Mouse (Mus musculus) embryonic facial prominence, embryonic 13.5 days (tissue): Measurements from ENCODE around the gene Dab1. TPM values are rescaled to one million over a fixed set of nuclear protein-coding genes. Genes with fewer than 3 reads are reported as not detected.

Source experiments
- ATAC-seq: fragments of 200-750 bp; cut with Nextera tagmentation; 2 replicates; pipeline ENCODE4 v1.8.0; 2017; ENCODE audit warnings: low read depth; ENCODE audit not compliant: insufficient number of reproducible peaks, insufficient read depth, low FRiP score, low TSS enrichment
- H3K27ac ChIP-seq: fragments of 300-500 bp; sonication (generic); 2 replicates; pipeline ENCODE4 v1.5.1; 2015; ENCODE audit warnings: moderate library complexity, mild to moderate bottlenecking, inconsistent platforms
- H3K27me3 ChIP-seq: fragments of 300-500 bp; sonication (generic); 2 replicates; pipeline ENCODE4 v1.6.1; 2015; ENCODE audit warnings: mild to moderate bottlenecking, inconsistent platforms
- H3K36me3 ChIP-seq: fragments of 300-500 bp; sonication (generic); 2 replicates; pipeline ENCODE4 v1.6.1; 2015; ENCODE audit warnings: mild to moderate bottlenecking, inconsistent platforms
- H3K4me1 ChIP-seq: fragments of 300-500 bp; sonication (generic); 2 replicates; pipeline ENCODE4 v1.6.1; 2015; ENCODE audit warnings: inconsistent platforms
- H3K4me2 ChIP-seq: fragments of 300-500 bp; sonication (generic); 2 replicates; pipeline ENCODE4 v1.6.1; 2015; ENCODE audit warnings: moderate library complexity, mild to moderate bottlenecking, inconsistent platforms
- H3K4me3 ChIP-seq: fragments of 300-500 bp; sonication (generic); 2 replicates; pipeline ENCODE4 v1.5.1; 2015; ENCODE audit warnings: mild to moderate bottlenecking, inconsistent platforms
- H3K9ac ChIP-seq: fragments of 300-500 bp; sonication (generic); 2 replicates; pipeline ENCODE4 v1.6.1; 2015; ENCODE audit warnings: mild to moderate bottlenecking, inconsistent platforms
- H3K9me3 ChIP-seq: fragments of 300-500 bp; sonication (generic); 2 replicates; pipeline ENCODE4 v1.6.1; 2016; ENCODE audit warnings: inconsistent platforms
- WGBS: fragments of 180-500 bp; shearing (Covaris S2); methylation state at CpG from one replicate; pipeline ENCODE4 v1.1.7; 2015; ENCODE audit warnings: mixed read lengths; 5-methylcytosine and 5-hydroxymethylcytosine counted together
- polyA plus RNA-seq: library from polyadenylated mRNA; unstranded; fragments of >200 nt; fragmentation: Nextera tagmentation; extraction: Ambion mirVana; gene quantifications from 2 replicates; pipeline ENCODE4 v1.2.1, GENCODE M21; 2015

Gene Dab1
- polyA plus RNA-seq, 1 experiment from 2014 or later = 17.3 TPM

DNA sequence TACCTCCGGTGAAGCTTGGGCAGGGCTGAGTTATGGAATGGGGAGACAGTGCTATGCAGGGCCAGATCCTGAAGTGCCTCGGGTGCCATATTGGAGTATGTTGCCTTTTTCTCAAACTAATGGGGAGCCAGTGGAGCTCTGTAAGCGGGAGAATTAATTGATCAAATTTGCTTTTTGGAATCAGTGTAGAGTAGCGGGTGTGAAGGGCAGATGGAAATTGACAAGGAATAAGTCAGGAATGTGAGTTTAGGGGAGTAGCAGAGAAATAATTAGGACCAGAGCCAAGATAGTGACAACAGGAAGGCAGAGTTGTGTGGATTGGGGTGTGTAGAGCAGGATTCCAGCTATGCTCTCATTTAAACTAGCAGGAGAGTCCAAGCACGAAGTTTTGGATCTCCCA, 784.9 kb downstream of the Dab1 start:
- 87% methylated on average over 5 of the region's 5 CpGs for WGBS
- H3K4me2 ChIP-seq = no peak overlapping the region
- peaks cover 5% of the 10 kb centered on the region for H3K4me1 ChIP-seq
- no peaks in the 10 kb centered on the region for H3K36me3 ChIP-seq
- no peak overlapping the region for H3K9ac ChIP-seq
- no peak for ATAC-seq
- H3K27ac ChIP-seq = no peak overlapping the region
- 0 out of 2 replicates have a peak, but pooled peaks cover 3% of the 10 kb centered on the region for H3K27me3 ChIP-seq
- no peaks in the 10 kb centered on the region for H3K9me3 ChIP-seq
- H3K4me3 ChIP-seq = no peak overlapping the region

DNA sequence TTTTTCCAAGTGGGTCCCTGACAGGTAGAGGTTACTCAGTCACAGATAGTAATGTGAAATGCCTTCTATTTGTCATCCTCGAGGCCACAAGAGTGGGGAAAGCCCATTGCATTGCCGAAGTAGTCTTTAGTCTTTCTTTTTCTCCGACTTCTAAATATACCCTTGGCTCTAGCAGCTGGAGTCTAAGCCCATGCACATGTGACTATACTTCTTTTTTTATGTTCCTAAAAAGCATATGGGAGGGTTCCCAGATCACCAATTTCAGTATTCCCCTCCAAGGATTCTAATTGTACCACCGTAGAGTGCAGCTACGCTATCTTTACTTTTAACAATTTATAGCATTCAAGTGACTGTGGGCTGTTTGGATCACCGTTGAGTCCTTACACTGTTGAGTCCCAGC, 791.8 kb downstream of the Dab1 start:
- H3K27ac ChIP-seq = no peak overlapping the region
- no peaks in the 10 kb centered on the region for H3K4me1 ChIP-seq
- H3K4me3 ChIP-seq = no peak overlapping the region
- H3K36me3 ChIP-seq = no peaks in the 10 kb centered on the region
- ATAC-seq = no peak
- no peaks in the 10 kb centered on the region for H3K27me3 ChIP-seq
- WGBS = 83% methylated on average over 6 of the region's 6 CpGs
- H3K4me2 ChIP-seq = no peak overlapping the region
- H3K9ac ChIP-seq = no peak overlapping the region
- no peaks in the 10 kb centered on the region for H3K9me3 ChIP-seq

GRCm38 (mm10) chr4:104415482-104415881, 796.3 kb downstream of the Dab1 start:
- Histone ChIP-seq H3K4me3 (no peak overlapping the region), H3K36me3 (no peaks in the 10 kb centered on the region), H3K9ac (no peak overlapping the region), H3K27ac (no peak overlapping the region), H3K4me2 (no peak overlapping the region), H3K4me1 (no peaks in the 10 kb centered on the region), H3K9me3 (no peaks in the 10 kb centered on the region), H3K27me3 (no peaks in the 10 kb centered on the region)
- no peak for ATAC-seq
- 55% methylated on average over 2 of the region's 2 CpGs for WGBS

DNA sequence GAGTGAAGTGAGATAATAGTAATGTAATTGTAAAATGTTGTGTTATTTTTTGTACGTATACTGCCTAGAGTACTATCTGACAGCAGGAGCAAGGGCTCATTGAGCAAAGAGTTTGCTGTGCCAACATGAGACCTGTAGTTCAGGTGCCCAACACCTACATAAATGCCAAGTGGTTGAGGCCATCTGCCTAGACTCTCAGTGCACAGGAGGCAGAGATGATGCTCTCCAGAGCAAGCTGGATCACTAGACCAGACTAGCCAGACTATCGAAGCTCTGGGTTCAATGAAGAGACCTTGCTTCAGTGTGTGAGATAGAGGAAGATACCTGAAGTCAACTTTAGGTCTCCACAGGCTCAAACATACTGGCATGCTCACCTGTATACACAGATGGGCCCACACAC, 799.2 kb downstream of the Dab1 start:
- H3K27me3 ChIP-seq = no peaks in the 10 kb centered on the region
- 88% methylated on average over 2 of the region's 2 CpGs for WGBS
- no peaks in the 10 kb centered on the region for H3K9me3 ChIP-seq
- no peaks in the 10 kb centered on the region for H3K36me3 ChIP-seq
- H3K4me2 ChIP-seq = no peak overlapping the region
- no peaks in the 10 kb centered on the region for H3K4me1 ChIP-seq
- no peak overlapping the region for H3K4me3 ChIP-seq
- no peak for ATAC-seq
- H3K27ac ChIP-seq = no peak overlapping the region
- no peak overlapping the region for H3K9ac ChIP-seq

DNA sequence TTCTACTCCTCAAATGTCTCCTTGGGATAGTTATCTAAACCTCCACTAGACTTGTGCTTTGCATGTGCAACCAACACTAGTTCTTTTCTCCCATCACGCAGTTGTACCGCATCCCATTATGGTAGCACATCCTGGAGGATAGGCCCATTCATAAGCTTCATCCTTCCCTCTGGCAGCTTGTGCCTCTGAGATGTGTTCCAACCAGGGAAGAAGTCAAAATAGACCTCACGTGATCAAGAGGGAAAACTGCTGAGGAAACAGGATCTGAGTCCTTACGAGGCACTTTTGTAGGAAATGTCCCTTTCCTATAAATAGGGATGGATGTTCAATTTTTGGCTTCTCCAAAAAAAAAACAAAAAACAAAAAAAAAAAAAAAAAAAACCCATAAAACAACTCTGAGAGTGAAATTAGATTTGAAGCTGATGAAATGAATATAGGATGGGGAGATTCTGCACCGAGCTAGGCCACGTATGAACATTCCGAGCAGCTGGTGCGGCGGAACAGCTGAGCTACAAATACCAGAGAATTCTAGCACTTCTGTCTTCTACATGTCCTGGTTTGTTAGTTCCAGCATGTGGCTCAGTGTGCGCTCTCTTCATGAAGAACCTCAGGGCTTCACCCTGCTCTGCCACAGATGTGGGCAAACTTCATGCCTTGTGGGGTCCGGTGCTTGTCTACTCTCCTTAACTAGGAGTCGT, 802.0 kb downstream of the Dab1 start:
- Histone ChIP-seq H3K27ac (no peak overlapping the region), H3K36me3 (no peaks in the 10 kb centered on the region), H3K4me1 (no peaks in the 10 kb centered on the region), H3K9me3 (no peaks in the 10 kb centered on the region), H3K4me2 (no peak overlapping the region), H3K9ac (no peak overlapping the region), H3K27me3 (no peaks in the 10 kb centered on the region), H3K4me3 (no peak overlapping the region)
- ATAC-seq = no peak
- WGBS = 94% methylated on average over 12 of the region's 12 CpGs

DNA sequence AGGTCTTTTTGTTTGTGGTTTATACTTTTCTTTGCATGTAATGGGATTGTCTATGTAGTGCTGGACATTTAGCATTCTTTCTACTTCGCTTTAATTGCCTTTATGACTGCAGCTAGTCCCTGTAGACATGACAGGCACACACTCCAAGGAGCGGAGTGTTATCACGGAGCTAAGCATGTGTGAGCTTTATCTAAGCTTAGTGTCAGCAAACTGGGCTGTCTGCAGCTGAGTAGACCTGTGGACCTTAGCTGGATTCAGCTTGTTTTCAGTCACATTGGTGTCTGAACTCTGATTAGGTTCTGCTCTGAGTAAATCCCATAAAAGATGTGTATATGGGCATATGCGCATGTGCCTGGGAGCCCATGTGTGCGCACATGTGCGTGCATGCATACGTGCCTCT, 810.0 kb downstream of the Dab1 start:
- no peak overlapping the region for H3K4me3 ChIP-seq
- no peaks in the 10 kb centered on the region for H3K27me3 ChIP-seq
- WGBS = 93% methylated on average over 7 of the region's 7 CpGs

DNA sequence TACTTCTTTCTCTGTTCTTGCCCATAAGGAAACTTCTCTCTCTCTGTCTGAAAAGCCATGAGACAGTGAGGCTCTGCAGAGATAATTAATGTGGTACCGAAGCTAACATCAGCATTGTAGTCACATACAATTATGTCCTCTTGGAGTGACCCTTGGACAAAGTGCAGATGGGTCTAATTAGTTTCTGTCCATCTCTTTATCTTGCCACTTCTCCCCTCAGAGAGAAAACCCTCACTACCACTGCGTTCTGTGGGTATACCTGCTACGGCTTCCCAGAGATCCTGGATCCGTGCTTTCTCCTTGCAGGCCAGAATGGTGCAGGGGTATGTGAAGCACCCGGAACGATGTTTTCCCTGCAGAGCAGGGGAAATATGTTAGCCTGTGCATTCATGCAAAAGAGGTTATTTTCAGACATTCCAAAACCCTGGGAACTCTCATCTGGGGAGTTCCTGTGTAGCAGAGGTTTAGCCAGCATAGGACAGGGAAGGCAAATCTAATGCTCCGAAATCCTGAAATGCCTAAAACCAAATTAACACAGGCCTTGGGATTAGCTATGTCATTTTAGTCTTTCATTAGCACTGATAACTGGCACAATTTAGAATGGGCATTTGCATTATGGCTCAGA, 812.2 kb downstream of the Dab1 start:
- H3K36me3 ChIP-seq = no peaks in the 10 kb centered on the region
- H3K4me1 ChIP-seq = no peaks in the 10 kb centered on the region
- 67% methylated on average over 7 of the region's 7 CpGs for WGBS
- no peaks in the 10 kb centered on the region for H3K27me3 ChIP-seq
- no peak overlapping the region for H3K9ac ChIP-seq
- no peak overlapping the region for H3K4me2 ChIP-seq
- no peak overlapping the region for H3K4me3 ChIP-seq
- H3K27ac ChIP-seq = no peak overlapping the region
- H3K9me3 ChIP-seq = no peaks in the 10 kb centered on the region
- ATAC-seq = no peak

More for the DNA sequence above, 810.0 kb downstream of the Dab1 start:
- Histone ChIP-seq H3K4me1 (no peaks in the 10 kb centered on the region), H3K9ac (no peak overlapping the region), H3K27ac (no peak overlapping the region), H3K9me3 (no peaks in the 10 kb centered on the region), H3K36me3 (no peaks in the 10 kb centered on the region), H3K4me2 (no peak overlapping the region)
- ATAC-seq = no peak

DNA sequence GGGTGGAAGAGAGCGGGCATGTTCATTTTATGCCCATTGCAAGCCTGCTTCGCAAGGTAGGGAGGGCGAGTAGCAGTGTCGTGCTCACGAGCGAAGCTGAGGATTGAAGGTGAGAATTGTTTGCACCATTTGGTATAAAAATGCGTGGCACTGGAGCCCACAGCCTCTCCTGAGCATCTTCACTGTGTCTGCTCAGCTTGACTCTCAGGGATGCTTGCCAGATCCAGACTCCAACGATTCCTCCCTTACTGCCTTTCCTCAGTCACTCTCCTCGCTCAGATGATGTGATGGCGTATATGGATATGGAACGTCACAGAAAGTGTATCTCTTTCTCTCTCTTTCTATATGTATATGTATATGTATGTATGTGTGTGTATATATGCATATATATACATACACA, 813.0 kb downstream of the Dab1 start:
- Histone ChIP-seq H3K9ac (no peak overlapping the region), H3K4me2 (no peak overlapping the region), H3K4me1 (no peaks in the 10 kb centered on the region), H3K27ac (no peak overlapping the region), H3K36me3 (no peaks in the 10 kb centered on the region), H3K4me3 (no peak overlapping the region), H3K9me3 (no peaks in the 10 kb centered on the region), H3K27me3 (no peaks in the 10 kb centered on the region)
- no peak for ATAC-seq
- WGBS = 95% methylated on average over 11 of the region's 11 CpGs

GRCm38 (mm10) chr4:104435736-104436135, 816.6 kb downstream of the Dab1 start:
- no peaks in the 10 kb centered on the region for H3K36me3 ChIP-seq
- ATAC-seq = no peak
- no peak overlapping the region for H3K4me3 ChIP-seq
- no peak overlapping the region for H3K4me2 ChIP-seq
- H3K9ac ChIP-seq = no peak overlapping the region
- 89% methylated on average over 5 of the region's 5 CpGs for WGBS
- no peaks in the 10 kb centered on the region for H3K9me3 ChIP-seq
- H3K27ac ChIP-seq = no peak overlapping the region
- 0 out of 2 replicates have a peak, but pooled peaks cover 11% of the 10 kb centered on the region for H3K4me1 ChIP-seq
- H3K27me3 ChIP-seq = no peaks in the 10 kb centered on the region

GRCm38 (mm10) chr4:104436411-104436810, 817.3 kb downstream of the Dab1 start:
- no peak overlapping the region for H3K9ac ChIP-seq
- H3K4me3 ChIP-seq = no peak overlapping the region
- ATAC-seq = no peak
- no peaks in the 10 kb centered on the region for H3K36me3 ChIP-seq
- WGBS = 95% methylated on average over 4 of the region's 4 CpGs
- no peak overlapping the region for H3K27ac ChIP-seq
- H3K27me3 ChIP-seq = no peaks in the 10 kb centered on the region
- no peaks in the 10 kb centered on the region for H3K9me3 ChIP-seq
- H3K4me2 ChIP-seq = no peak overlapping the region
- H3K4me1 ChIP-seq = 0 out of 2 replicates have a peak, but pooled peaks cover 11% of the 10 kb centered on the region

DNA sequence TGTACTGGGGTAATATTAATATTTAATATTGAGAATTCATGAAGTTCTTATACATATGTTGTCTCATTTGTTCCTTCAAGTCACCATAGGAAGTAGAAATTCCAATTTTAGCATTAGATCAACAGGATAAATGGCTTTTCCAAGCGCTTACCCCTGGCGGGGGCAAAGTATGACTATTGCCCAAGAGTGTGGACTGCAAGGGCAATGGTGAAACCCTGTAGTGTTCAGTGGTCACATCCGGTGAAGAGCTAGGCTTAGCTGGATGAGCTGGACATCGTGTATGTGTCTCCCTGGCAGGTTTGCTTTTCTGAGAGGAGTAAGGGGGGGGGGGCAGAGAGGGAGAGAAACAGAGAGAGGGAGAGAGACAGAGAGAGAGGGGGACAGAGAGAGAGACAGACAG, 819.6 kb downstream of the Dab1 start:
- Histone ChIP-seq H3K4me2 (no peak overlapping the region), H3K4me3 (no peak overlapping the region), H3K9ac (no peak overlapping the region), H3K4me1 (peaks cover 14% of the 10 kb centered on the region; the same call in 1 of the 2 replicates), H3K27me3 (no peaks in the 10 kb centered on the region), H3K36me3 (no peaks in the 10 kb centered on the region), H3K9me3 (no peaks in the 10 kb centered on the region), H3K27ac (no peak overlapping the region)
- ATAC-seq = no peak
- WGBS = 93% methylated on average over 4 of the region's 4 CpGs

DNA sequence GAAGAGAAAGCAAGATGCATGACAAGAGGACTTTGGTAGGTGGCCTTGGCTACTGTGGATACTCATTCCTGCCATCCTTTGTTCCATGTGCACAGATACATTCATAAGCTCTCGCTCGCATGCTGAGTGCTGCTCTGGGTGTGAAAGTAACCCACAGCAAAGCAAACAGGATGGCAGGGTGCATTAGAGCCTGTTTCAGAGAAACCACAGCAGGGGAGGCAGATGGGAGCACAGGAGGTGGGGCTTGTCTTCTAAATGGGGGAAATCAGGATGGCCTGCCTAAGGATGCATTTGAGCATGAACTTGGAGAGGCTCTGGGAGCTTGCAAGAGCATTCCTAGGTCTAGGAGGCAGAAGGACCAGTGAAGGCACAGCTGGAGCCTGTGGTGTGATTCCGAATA, 820.5 kb downstream of the Dab1 start:
- WGBS = 73% methylated on average over 3 of the region's 3 CpGs
- no peaks in the 10 kb centered on the region for H3K36me3 ChIP-seq
- H3K9me3 ChIP-seq = no peaks in the 10 kb centered on the region
- no peak overlapping the region for H3K4me3 ChIP-seq
- H3K27me3 ChIP-seq = no peaks in the 10 kb centered on the region
- ATAC-seq = no peak
- H3K4me1 ChIP-seq = peaks cover 15% of the 10 kb centered on the region
- no peak overlapping the region for H3K27ac ChIP-seq
- no peak overlapping the region for H3K4me2 ChIP-seq
- H3K9ac ChIP-seq = no peak overlapping the region
